Mouse (Mus musculus): Measurements from ENCODE around the gene Diaph2. TPM values are rescaled to one million over a fixed set of nuclear protein-coding genes. Genes with fewer than 3 reads are reported as not detected.
A peak's percentile ranks its signal among the peaks of the same experiment; 100 is the strongest.

Diaph2 gene
- polyA plus RNA-seq, 1 experiment: 1.4 TPM

DNA sequence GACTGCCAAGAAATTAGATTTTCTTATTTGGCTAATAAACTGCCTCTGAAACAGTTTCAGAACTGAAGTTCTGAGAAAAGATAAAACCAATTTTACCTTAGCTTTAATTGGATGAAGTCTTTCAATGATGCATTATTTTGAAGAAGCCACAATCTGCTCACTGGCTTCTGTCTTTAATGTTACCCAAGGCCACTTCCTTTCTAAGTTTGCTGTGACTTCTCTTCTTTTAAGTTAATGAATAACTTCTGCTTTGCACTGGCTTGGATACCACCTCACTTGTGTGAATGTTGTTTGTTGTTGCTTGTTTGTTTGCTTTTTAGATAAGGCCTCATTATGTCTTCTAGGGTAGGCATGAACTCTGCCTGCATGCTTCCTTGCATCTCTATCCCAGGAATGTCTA lies 10.3 kb upstream of the Diaph2 start:
- Histone ChIP-seq H3K4me3 (ENCODE audit: insufficient read depth, poor library complexity, severe bottlenecking) (no peak overlapping the region), H3K36me3 (ENCODE audit: control insufficient read depth, insufficient read depth) (no peaks in the 10 kb centered on the region), H3K79me3 (ENCODE audit: low read depth) (no peaks in the 10 kb centered on the region), H3K79me2 (ENCODE audit: control insufficient read depth, insufficient read depth) (no peaks in the 10 kb centered on the region), H3K27me3 (ENCODE audit: control insufficient read depth, insufficient read depth, insufficient read length) (no peaks in the 10 kb centered on the region), H3ac (ENCODE audit: control insufficient read depth, insufficient read length, low read depth) (no peak overlapping the region)
- TF ChIP-seq FOSL1 (IDR thresholded peaks at IDR 0.05; ENCODE audit: insufficient read depth, low read length, poor library complexity, severe bottlenecking): no peak
- no peak for TF ChIP-seq USF1 (IDR thresholded peaks at IDR 0.05; ENCODE audit: low read depth)
- TF ChIP-seq MYOG (IDR thresholded peaks at IDR 0.05; ENCODE audit: control insufficient read depth, extremely low read depth, insufficient read length): no peak
- TF ChIP-seq CEBPB (IDR thresholded peaks at IDR 0.05; ENCODE audit: low read depth): no peak
- TF ChIP-seq CTCF (IDR thresholded peaks at IDR 0.05; ENCODE audit: control insufficient read depth, insufficient read depth, insufficient read length): no peak
- no peak for TF ChIP-seq MYOD1 (IDR thresholded peaks at IDR 0.05; ENCODE audit: control insufficient read depth, insufficient read length, low read depth)
- no peak for TF ChIP-seq MAX (IDR thresholded peaks at IDR 0.05)

DNA sequence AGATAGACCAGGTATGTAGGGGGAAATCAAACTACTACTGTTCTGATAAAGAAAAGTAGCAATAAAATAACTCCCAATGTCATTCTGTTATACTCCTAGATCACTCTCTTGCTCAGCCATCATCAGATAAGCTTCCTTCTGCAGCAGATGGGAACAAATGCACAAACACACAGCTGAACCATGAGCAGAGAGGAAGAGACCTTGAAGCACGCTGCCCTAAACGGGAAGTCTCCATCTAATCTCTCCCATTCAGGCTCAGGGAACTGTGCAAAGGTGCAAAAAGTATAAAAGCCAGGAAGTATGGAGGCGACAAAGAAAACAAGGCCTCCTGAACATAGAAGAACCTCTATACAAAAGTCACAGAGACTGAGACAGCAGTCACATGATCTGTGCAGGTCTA lies 6.6 kb upstream of the Diaph2 start:
- Histone ChIP-seq H3K79me2 (ENCODE audit: control insufficient read depth, insufficient read depth) (no peaks in the 10 kb centered on the region), H3K79me3 (ENCODE audit: low read depth) (no peaks in the 10 kb centered on the region), H3K4me3 (ENCODE audit: insufficient read depth, poor library complexity, severe bottlenecking) (no peak overlapping the region), H3ac (ENCODE audit: control insufficient read depth, insufficient read length, low read depth) (no peak overlapping the region), H3K36me3 (ENCODE audit: control insufficient read depth, insufficient read depth) (no peaks in the 10 kb centered on the region), H3K27me3 (ENCODE audit: control insufficient read depth, insufficient read depth, insufficient read length) (no peaks in the 10 kb centered on the region)
- TF ChIP-seq MYOD1 (IDR thresholded peaks at IDR 0.05; ENCODE audit: control insufficient read depth, insufficient read length, low read depth) (no peak), MYOG (IDR thresholded peaks at IDR 0.05; ENCODE audit: control insufficient read depth, extremely low read depth, insufficient read length) (no peak), CTCF (IDR thresholded peaks at IDR 0.05; ENCODE audit: control insufficient read depth, insufficient read depth, insufficient read length) (no peak), FOSL1 (IDR thresholded peaks at IDR 0.05; ENCODE audit: insufficient read depth, low read length, poor library complexity, severe bottlenecking) (no peak), CEBPB (IDR thresholded peaks at IDR 0.05; ENCODE audit: low read depth) (no peak)

DNA sequence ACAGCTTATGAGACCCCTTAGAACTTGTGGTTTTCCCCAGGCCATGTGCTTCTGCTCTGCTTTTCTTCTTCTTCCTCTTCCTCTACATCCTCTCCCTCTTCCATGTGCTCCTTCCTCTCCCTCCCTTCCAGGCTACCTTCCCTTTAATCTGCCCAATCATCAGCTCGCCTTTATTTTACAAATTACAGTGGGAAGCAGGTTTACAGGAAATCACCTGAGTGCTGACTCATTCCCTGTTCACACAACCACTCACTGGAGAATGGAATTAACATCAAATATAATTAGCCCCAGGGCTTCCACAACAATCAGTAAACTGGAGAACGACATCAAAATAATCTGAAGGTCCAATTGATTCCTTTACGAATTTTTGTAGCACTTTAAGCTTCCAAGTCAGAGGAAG lies 3.6 kb upstream of the Diaph2 start:
- Histone ChIP-seq H3K4me3 (ENCODE audit: insufficient read depth, poor library complexity, severe bottlenecking) (no peak overlapping the region), H3K36me3 (ENCODE audit: control insufficient read depth, insufficient read depth) (no peaks in the 10 kb centered on the region), H3K27me3 (ENCODE audit: control insufficient read depth, insufficient read depth, insufficient read length) (no peaks in the 10 kb centered on the region), H3K79me2 (ENCODE audit: control insufficient read depth, insufficient read depth) (no peaks in the 10 kb centered on the region), H3ac (ENCODE audit: control insufficient read depth, insufficient read length, low read depth) (no peak overlapping the region), H3K79me3 (ENCODE audit: low read depth) (no peaks in the 10 kb centered on the region)
- no peak for TF ChIP-seq MYOG (IDR thresholded peaks at IDR 0.05; ENCODE audit: control insufficient read depth, extremely low read depth, insufficient read length)
- no peak for TF ChIP-seq CTCF (IDR thresholded peaks at IDR 0.05; ENCODE audit: control insufficient read depth, insufficient read depth, insufficient read length)
- TF ChIP-seq MAX (IDR thresholded peaks at IDR 0.05): no peak
- no peak for TF ChIP-seq FOSL1 (IDR thresholded peaks at IDR 0.05; ENCODE audit: insufficient read depth, low read length, poor library complexity, severe bottlenecking)
- TF ChIP-seq MYOD1 (IDR thresholded peaks at IDR 0.05; ENCODE audit: control insufficient read depth, insufficient read length, low read depth): no peak

DNA sequence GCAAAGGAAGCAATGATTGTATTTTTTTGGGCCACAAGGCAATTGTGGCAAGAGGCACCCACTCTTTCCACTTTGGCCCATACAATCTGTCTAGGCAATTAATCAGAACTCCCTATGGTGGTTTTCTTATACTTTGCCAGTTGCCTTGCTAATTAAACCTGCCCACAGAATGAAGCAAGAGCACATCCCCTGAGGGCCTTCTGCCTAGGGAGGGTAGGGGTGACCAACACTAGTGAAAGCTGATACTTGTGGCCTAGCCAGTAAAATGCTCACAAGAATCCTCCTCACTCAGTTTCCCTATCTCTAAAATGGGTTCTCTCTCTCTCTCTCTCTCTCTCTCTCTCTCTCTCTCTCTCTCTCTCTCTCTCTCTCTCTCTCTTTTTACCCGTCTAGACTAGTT lies 440 bp upstream of the Diaph2 start:
- Histone ChIP-seq H3ac (ENCODE audit: control insufficient read depth, insufficient read length, low read depth) (no peak overlapping the region), H3K27me3 (ENCODE audit: control insufficient read depth, insufficient read depth, insufficient read length) (no peaks in the 10 kb centered on the region), H3K4me3 (ENCODE audit: insufficient read depth, poor library complexity, severe bottlenecking) (no peak overlapping the region), H3K36me3 (ENCODE audit: control insufficient read depth, insufficient read depth) (no peaks in the 10 kb centered on the region), H3K79me3 (ENCODE audit: low read depth) (no peaks in the 10 kb centered on the region), H3K79me2 (ENCODE audit: control insufficient read depth, insufficient read depth) (peaks cover 10% of the 10 kb centered on the region)
- no peak for TF ChIP-seq MYOD1 (IDR thresholded peaks at IDR 0.05; ENCODE audit: control insufficient read depth, insufficient read length, low read depth)
- TF ChIP-seq CTCF (IDR thresholded peaks at IDR 0.05; ENCODE audit: control insufficient read depth, insufficient read depth, insufficient read length): no peak
- TF ChIP-seq CEBPB (IDR thresholded peaks at IDR 0.05; ENCODE audit: low read depth): peak; percentile 55
- TF ChIP-seq MYOG (IDR thresholded peaks at IDR 0.05; ENCODE audit: control insufficient read depth, extremely low read depth, insufficient read length): no peak
- no peak for TF ChIP-seq MAX (IDR thresholded peaks at IDR 0.05)
- TF ChIP-seq FOSL1 (IDR thresholded peaks at IDR 0.05; ENCODE audit: insufficient read depth, low read length, poor library complexity, severe bottlenecking): no peak

DNA sequence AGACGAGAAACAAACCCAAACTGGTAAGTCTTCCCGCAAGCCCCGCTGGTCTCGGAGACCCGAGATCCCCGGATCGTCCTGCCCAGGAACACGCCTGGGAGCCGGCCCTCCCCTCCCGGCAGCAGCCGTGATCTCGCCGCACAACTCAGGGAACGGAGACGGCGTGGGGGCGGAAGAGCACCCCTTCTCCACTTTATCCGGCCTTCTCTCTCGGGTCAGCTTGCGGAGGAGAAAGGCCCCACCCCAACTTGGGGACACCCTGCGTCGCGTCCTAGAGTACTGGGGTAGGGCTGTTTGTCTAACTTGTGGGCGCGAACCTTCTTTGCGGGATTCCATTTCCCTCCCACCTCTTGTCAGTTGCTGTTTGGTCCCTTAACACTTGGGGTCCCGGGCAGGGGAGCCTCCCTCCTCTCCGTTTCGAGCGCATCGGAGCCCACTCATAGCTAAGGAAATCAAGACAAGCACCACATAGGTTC lies 590 bp downstream of the Diaph2 start:
- Histone ChIP-seq H3K79me3 (ENCODE audit: low read depth) (no peaks in the 10 kb centered on the region), H3K79me2 (ENCODE audit: control insufficient read depth, insufficient read depth) (peaks cover 12% of the 10 kb centered on the region), H3ac (ENCODE audit: control insufficient read depth, insufficient read length, low read depth) (peak overlapping the region; percentile 84), H3K36me3 (ENCODE audit: control insufficient read depth, insufficient read depth) (no peaks in the 10 kb centered on the region), H3K4me3 (ENCODE audit: insufficient read depth, poor library complexity, severe bottlenecking) (peak overlapping the region; percentile 44), H3K27me3 (ENCODE audit: control insufficient read depth, insufficient read depth, insufficient read length) (no peaks in the 10 kb centered on the region)
- TF ChIP-seq MYOG (IDR thresholded peaks at IDR 0.05; ENCODE audit: control insufficient read depth, extremely low read depth, insufficient read length) (no peak), MYOD1 (IDR thresholded peaks at IDR 0.05; ENCODE audit: control insufficient read depth, insufficient read length, low read depth) (no peak), CTCF (IDR thresholded peaks at IDR 0.05; ENCODE audit: control insufficient read depth, insufficient read depth, insufficient read length) (no peak), USF1 (IDR thresholded peaks at IDR 0.05; ENCODE audit: low read depth) (no peak), FOSL1 (IDR thresholded peaks at IDR 0.05; ENCODE audit: insufficient read depth, low read length, poor library complexity, severe bottlenecking) (no peak), CEBPB (IDR thresholded peaks at IDR 0.05; ENCODE audit: low read depth) (no peak), MAX (IDR thresholded peaks at IDR 0.05) (no peak)

DNA sequence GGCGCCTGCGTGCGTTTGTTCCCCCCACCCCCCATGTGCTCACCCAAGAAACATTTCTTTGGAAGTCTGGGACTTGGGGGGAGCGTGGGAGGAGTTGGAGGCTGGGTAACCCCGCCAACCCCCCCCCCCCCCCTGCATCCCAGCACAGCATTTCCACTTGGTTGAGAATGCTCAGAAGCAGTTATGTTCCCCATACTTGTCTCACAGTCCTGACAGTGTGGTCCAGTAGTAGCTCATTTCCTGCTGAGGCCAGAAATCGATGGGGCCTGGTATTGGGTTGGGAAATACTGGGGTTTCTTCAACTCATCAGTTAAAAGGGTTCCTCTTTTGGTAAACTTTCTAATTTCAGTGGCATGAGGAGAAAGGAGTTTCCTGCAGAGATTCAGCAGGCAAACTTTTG lies 1.1 kb downstream of the Diaph2 start:
- TF ChIP-seq CEBPB (IDR thresholded peaks at IDR 0.05; ENCODE audit: low read depth): no peak
- no peak for TF ChIP-seq CTCF (IDR thresholded peaks at IDR 0.05; ENCODE audit: control insufficient read depth, insufficient read depth, insufficient read length)
- TF ChIP-seq FOSL1 (IDR thresholded peaks at IDR 0.05; ENCODE audit: insufficient read depth, low read length, poor library complexity, severe bottlenecking): no peak
- TF ChIP-seq USF1 (IDR thresholded peaks at IDR 0.05; ENCODE audit: low read depth): no peak
- TF ChIP-seq MAX (IDR thresholded peaks at IDR 0.05): no peak
- TF ChIP-seq MYOG (IDR thresholded peaks at IDR 0.05; ENCODE audit: control insufficient read depth, extremely low read depth, insufficient read length): no peak
- no peak for TF ChIP-seq MYOD1 (IDR thresholded peaks at IDR 0.05; ENCODE audit: control insufficient read depth, insufficient read length, low read depth)
- Histone ChIP-seq H3K4me3 (ENCODE audit: insufficient read depth, poor library complexity, severe bottlenecking) (peak overlapping the region; percentile 44), H3K27me3 (ENCODE audit: control insufficient read depth, insufficient read depth, insufficient read length) (no peaks in the 10 kb centered on the region), H3K36me3 (ENCODE audit: control insufficient read depth, insufficient read depth) (no peaks in the 10 kb centered on the region), H3K79me3 (ENCODE audit: low read depth) (peaks cover 3% of the 10 kb centered on the region), H3K79me2 (ENCODE audit: control insufficient read depth, insufficient read depth) (peaks cover 17% of the 10 kb centered on the region), H3ac (ENCODE audit: control insufficient read depth, insufficient read length, low read depth) (peak overlapping the region; percentile 84)
